Mouse (Mus musculus): ENCODE results near the gene Fam83b. TPM values are rescaled to one million over a fixed set of nuclear protein-coding genes. Genes with fewer than 3 reads are reported as not detected.

The Fam83b gene
- polyA plus RNA-seq, 1 experiment from 2014 or later: 2.0 TPM

- 85% methylated on average over 2 of the region's 2 CpGs for WGBS
- Histone ChIP-seq H3K27me3 (ENCODE audit: control insufficient read depth, insufficient read depth, low read length) (no peaks in the 10 kb centered on the region), H3K9ac (ENCODE audit: low read depth, low read length) (no peak overlapping the region), H3K27ac (ENCODE audit: low read depth, low read length) (no peak overlapping the region), H3K4me2 (replicated peaks; ENCODE audit: low read depth, low read length) (no peak overlapping the region), H3K9me3 (ENCODE audit: control insufficient read depth, low read length) (no peaks in the 10 kb centered on the region), H3K4me1 (ENCODE audit: control insufficient read depth, insufficient read depth, low read length) (no peaks in the 10 kb centered on the region), H3K36me3 (ENCODE audit: control insufficient read depth, insufficient read depth, low read length) (no peaks in the 10 kb centered on the region), H3K4me3 (ENCODE audit: low read length) (no peak overlapping the region)
- ATAC-seq (ENCODE audit: low FRiP score, low TSS enrichment): no peak
Measured at GRCm38 (mm10) chr9:76565656-76566055, 1.3 kb downstream of the Fam83b start.

DNA sequence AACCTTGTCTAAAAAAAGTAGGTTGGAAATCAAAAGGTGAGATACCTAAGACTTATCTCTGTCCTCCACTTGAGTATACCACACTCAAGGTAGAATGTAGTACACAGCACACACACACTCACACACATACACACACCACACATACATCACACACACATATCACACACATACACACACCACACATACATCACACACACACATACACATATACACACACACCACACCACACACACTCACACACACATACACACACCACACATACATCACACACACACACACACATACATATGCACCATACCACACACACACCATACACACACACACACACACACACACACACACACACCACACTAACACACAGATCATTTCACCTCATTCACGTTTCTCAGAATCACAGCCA is 2.8 kb downstream of the Fam83b start:
- Histone ChIP-seq H3K4me1 (ENCODE audit: control insufficient read depth, insufficient read depth, low read length) (no peaks in the 10 kb centered on the region), H3K27ac (ENCODE audit: low read depth, low read length) (no peak overlapping the region), H3K4me2 (replicated peaks; ENCODE audit: low read depth, low read length) (no peak overlapping the region), H3K4me3 (ENCODE audit: low read length) (no peak overlapping the region), H3K9ac (ENCODE audit: low read depth, low read length) (no peak overlapping the region), H3K9me3 (ENCODE audit: control insufficient read depth, low read length) (no peaks in the 10 kb centered on the region), H3K27me3 (ENCODE audit: control insufficient read depth, insufficient read depth, low read length) (no peaks in the 10 kb centered on the region), H3K36me3 (ENCODE audit: control insufficient read depth, insufficient read depth, low read length) (no peaks in the 10 kb centered on the region)
- 77% methylated on average over 1 of the region's 1 CpGs for WGBS
- ATAC-seq (ENCODE audit: low FRiP score, low TSS enrichment): no peak

DNA sequence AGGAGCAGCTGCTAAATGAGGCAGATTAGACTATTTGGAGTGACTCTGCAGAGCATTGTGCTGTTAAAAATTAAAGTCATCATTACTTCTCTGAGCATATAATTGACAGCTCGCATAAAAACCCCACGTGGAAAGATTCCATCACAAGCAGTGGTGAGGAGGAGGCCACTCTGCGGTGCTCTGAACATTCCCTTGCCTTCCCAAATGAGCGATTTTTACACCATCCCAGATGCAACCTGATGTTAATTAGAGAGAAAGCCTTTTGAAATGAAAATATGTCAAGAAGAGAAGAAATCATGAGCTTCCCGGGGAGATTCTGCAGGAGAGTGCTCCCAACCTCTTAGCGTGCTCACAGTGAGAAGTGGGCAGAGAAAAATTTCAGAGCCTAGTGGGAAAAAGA is 4.1 kb downstream of the Fam83b start:
- H3K9me3 ChIP-seq (ENCODE audit: control insufficient read depth, low read length): no peaks in the 10 kb centered on the region
- H3K4me2 ChIP-seq (replicated peaks; ENCODE audit: low read depth, low read length): no peak overlapping the region
- no peaks in the 10 kb centered on the region for H3K4me1 ChIP-seq (ENCODE audit: control insufficient read depth, insufficient read depth, low read length)
- no peak overlapping the region for H3K4me3 ChIP-seq (ENCODE audit: low read length)
- 55% methylated on average over 6 of the region's 6 CpGs for WGBS
- no peaks in the 10 kb centered on the region for H3K27me3 ChIP-seq (ENCODE audit: control insufficient read depth, insufficient read depth, low read length)
- H3K27ac ChIP-seq (ENCODE audit: low read depth, low read length): no peak overlapping the region
- ATAC-seq (ENCODE audit: low FRiP score, low TSS enrichment): no peak
- H3K9ac ChIP-seq (ENCODE audit: low read depth, low read length): no peak overlapping the region
- no peaks in the 10 kb centered on the region for H3K36me3 ChIP-seq (ENCODE audit: control insufficient read depth, insufficient read depth, low read length)

DNA sequence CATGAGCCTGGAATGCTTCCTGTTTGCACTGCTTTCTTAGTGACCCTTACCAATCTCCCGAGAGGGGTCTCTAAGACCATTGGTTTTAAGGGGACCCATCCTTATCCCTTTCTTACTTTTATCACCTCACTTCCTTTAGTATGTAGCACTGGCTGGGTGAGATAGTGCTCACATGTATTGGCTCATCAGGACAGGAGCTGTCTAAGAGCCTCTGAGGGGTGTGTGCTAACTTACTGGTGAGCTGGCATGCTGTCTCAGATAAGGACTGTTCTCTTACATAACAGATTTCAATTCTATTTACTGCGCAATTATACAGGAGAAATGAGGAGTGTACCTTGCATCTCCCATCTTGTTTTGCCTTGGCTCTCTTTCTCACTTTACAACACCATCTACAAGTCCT is 7.7 kb downstream of the Fam83b start:
- WGBS: 88% methylated on average over 2 of the region's 2 CpGs
- Histone ChIP-seq H3K27me3 (ENCODE audit: control insufficient read depth, insufficient read depth, low read length) (no peaks in the 10 kb centered on the region), H3K9ac (ENCODE audit: low read depth, low read length) (no peak overlapping the region), H3K27ac (ENCODE audit: low read depth, low read length) (no peak overlapping the region), H3K36me3 (ENCODE audit: control insufficient read depth, insufficient read depth, low read length) (no peaks in the 10 kb centered on the region), H3K4me1 (ENCODE audit: control insufficient read depth, insufficient read depth, low read length) (no peaks in the 10 kb centered on the region), H3K9me3 (ENCODE audit: control insufficient read depth, low read length) (no peaks in the 10 kb centered on the region), H3K4me2 (replicated peaks; ENCODE audit: low read depth, low read length) (no peak overlapping the region), H3K4me3 (ENCODE audit: low read length) (no peak overlapping the region)
- no peak for ATAC-seq (ENCODE audit: low FRiP score, low TSS enrichment)

GRCm38 (mm10) chr9:76553758-76554157 is 13.2 kb downstream of the Fam83b start:
- ATAC-seq (ENCODE audit: low FRiP score, low TSS enrichment): no peak
- no peak overlapping the region for H3K9ac ChIP-seq (ENCODE audit: low read depth, low read length)
- H3K36me3 ChIP-seq (ENCODE audit: control insufficient read depth, insufficient read depth, low read length): no peaks in the 10 kb centered on the region
- H3K4me1 ChIP-seq (ENCODE audit: control insufficient read depth, insufficient read depth, low read length): no peaks in the 10 kb centered on the region
- H3K4me2 ChIP-seq (replicated peaks; ENCODE audit: low read depth, low read length): no peak overlapping the region
- H3K4me3 ChIP-seq (ENCODE audit: low read length): no peak overlapping the region
- H3K27me3 ChIP-seq (ENCODE audit: control insufficient read depth, insufficient read depth, low read length): no peaks in the 10 kb centered on the region
- no peaks in the 10 kb centered on the region for H3K9me3 ChIP-seq (ENCODE audit: control insufficient read depth, low read length)
- no peak overlapping the region for H3K27ac ChIP-seq (ENCODE audit: low read depth, low read length)
- 32% methylated on average over 2 of the region's 2 CpGs for WGBS

GRCm38 (mm10) chr9:76553115-76553514 is 13.8 kb downstream of the Fam83b start:
- Histone ChIP-seq H3K27ac (ENCODE audit: low read depth, low read length) (no peak overlapping the region), H3K4me3 (ENCODE audit: low read length) (no peak overlapping the region), H3K27me3 (ENCODE audit: control insufficient read depth, insufficient read depth, low read length) (no peaks in the 10 kb centered on the region), H3K9me3 (ENCODE audit: control insufficient read depth, low read length) (no peaks in the 10 kb centered on the region), H3K9ac (ENCODE audit: low read depth, low read length) (no peak overlapping the region), H3K4me2 (replicated peaks; ENCODE audit: low read depth, low read length) (no peak overlapping the region), H3K36me3 (ENCODE audit: control insufficient read depth, insufficient read depth, low read length) (no peaks in the 10 kb centered on the region), H3K4me1 (ENCODE audit: control insufficient read depth, insufficient read depth, low read length) (no peaks in the 10 kb centered on the region)
- WGBS: 53% methylated on average over 1 of the region's 1 CpGs
- ATAC-seq (ENCODE audit: low FRiP score, low TSS enrichment): no peak

GRCm38 (mm10) chr9:76546714-76547113 is 20.2 kb downstream of the Fam83b start:
- Histone ChIP-seq H3K27me3 (ENCODE audit: control insufficient read depth, insufficient read depth, low read length) (no peaks in the 10 kb centered on the region), H3K27ac (ENCODE audit: low read depth, low read length) (no peak overlapping the region), H3K4me1 (ENCODE audit: control insufficient read depth, insufficient read depth, low read length) (no peaks in the 10 kb centered on the region), H3K36me3 (ENCODE audit: control insufficient read depth, insufficient read depth, low read length) (no peaks in the 10 kb centered on the region), H3K9me3 (ENCODE audit: control insufficient read depth, low read length) (no peaks in the 10 kb centered on the region), H3K9ac (ENCODE audit: low read depth, low read length) (no peak overlapping the region), H3K4me3 (ENCODE audit: low read length) (no peak overlapping the region), H3K4me2 (replicated peaks; ENCODE audit: low read depth, low read length) (no peak overlapping the region)
- no peak for ATAC-seq (ENCODE audit: low FRiP score, low TSS enrichment)
- 55% methylated on average over 3 of the region's 3 CpGs for WGBS

DNA sequence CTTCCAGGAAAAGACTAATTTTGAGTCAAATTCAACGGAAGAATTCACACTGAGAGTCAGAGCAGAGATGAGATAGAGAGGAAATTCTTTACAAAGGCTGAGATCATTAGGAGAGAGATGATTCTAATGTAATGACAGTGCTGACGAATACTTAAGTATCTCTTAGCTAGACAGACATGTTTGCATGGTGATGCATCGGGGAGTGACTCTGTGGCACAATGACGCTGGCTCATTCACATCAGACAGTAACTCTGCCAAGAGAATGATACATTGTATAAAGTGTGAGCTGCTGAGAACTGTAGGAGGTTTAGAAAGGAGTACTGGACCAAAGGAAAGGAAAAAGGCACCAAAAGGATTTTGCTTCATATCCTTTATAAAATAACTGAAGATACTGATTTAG is 26.2 kb downstream of the Fam83b start:
- H3K9ac ChIP-seq (ENCODE audit: low read depth, low read length): no peak overlapping the region
- H3K36me3 ChIP-seq (ENCODE audit: control insufficient read depth, insufficient read depth, low read length): no peaks in the 10 kb centered on the region
- H3K4me2 ChIP-seq (replicated peaks; ENCODE audit: low read depth, low read length): no peak overlapping the region
- H3K27me3 ChIP-seq (ENCODE audit: control insufficient read depth, insufficient read depth, low read length): no peaks in the 10 kb centered on the region
- H3K4me1 ChIP-seq (ENCODE audit: control insufficient read depth, insufficient read depth, low read length): no peaks in the 10 kb centered on the region
- 79% methylated on average over 4 of the region's 4 CpGs for WGBS
- no peak overlapping the region for H3K27ac ChIP-seq (ENCODE audit: low read depth, low read length)
- H3K9me3 ChIP-seq (ENCODE audit: control insufficient read depth, low read length): no peaks in the 10 kb centered on the region
- no peak overlapping the region for H3K4me3 ChIP-seq (ENCODE audit: low read length)
- ATAC-seq (ENCODE audit: low FRiP score, low TSS enrichment): no peak

DNA sequence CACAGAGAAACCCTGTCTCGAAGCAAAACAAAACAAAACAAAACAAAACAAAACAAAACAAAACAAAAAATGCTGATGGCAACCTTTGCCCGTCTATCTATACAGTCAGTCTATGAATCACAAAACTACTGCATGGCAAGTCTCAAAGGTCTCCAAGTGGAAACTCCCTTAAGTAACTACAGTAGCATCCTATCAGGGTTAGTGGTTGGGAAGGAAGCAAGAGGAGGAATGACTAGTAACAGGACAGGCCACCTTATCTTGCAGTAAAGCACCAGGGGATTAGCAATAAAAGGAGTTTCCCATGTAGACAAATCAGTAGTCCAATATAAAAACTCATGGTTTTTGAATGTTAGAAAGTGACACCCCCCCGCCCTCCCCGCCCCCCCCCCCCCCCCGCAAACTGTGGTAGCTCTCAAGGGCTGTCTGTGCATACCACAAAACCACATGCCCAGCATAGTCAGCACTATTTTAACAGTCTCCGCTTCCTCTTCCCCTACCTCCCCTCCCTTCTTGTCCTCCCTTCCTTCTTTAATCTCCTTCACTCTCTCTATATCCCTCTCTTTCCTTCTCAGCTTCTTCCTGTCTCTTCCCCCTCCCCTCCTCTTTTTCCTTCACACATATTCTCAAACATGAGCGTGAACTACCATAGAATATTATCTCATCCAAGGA is 26.8 kb downstream of the Fam83b start:
- H3K9me3 ChIP-seq (ENCODE audit: control insufficient read depth, low read length): no peaks in the 10 kb centered on the region
- no peaks in the 10 kb centered on the region for H3K4me1 ChIP-seq (ENCODE audit: control insufficient read depth, insufficient read depth, low read length)
- ATAC-seq (ENCODE audit: low FRiP score, low TSS enrichment): no peak
- H3K4me3 ChIP-seq (ENCODE audit: low read length): no peak overlapping the region
- H3K27ac ChIP-seq (ENCODE audit: low read depth, low read length): no peak overlapping the region
- no peaks in the 10 kb centered on the region for H3K36me3 ChIP-seq (ENCODE audit: control insufficient read depth, insufficient read depth, low read length)
- no peak overlapping the region for H3K9ac ChIP-seq (ENCODE audit: low read depth, low read length)
- 87% methylated on average over 4 of the region's 7 CpGs for WGBS
- no peaks in the 10 kb centered on the region for H3K27me3 ChIP-seq (ENCODE audit: control insufficient read depth, insufficient read depth, low read length)
- no peak overlapping the region for H3K4me2 ChIP-seq (replicated peaks; ENCODE audit: low read depth, low read length)
